Mouse (Mus musculus) kidney, adult 2 months (tissue): ENCODE data around the gene Abcg4. TPM values are rescaled to one million over a fixed set of nuclear protein-coding genes. Genes with fewer than 3 reads are reported as not detected.

Source experiments
- DNase-seq: peaks from one replicate; pipeline ENCODE4 v3.0.0; 2021
- H3K27ac ChIP-seq: fragments of 200-500 bp; 2 replicates; pipeline ENCODE4 v1.5.1; 2012; ENCODE audit warnings: low read depth, low read length, control low read depth, inconsistent platforms; ENCODE audit not compliant: insufficient read depth
- H3K27me3 ChIP-seq: fragments of 200-500 bp; replicated peaks from 2 replicates; pipeline ENCODE4 v1.6.1; 2012; ENCODE audit warnings: mild to moderate bottlenecking, moderate library complexity, low read length, inconsistent platforms; ENCODE audit not compliant: control insufficient read depth, insufficient read depth
- H3K36me3 ChIP-seq: fragments of 200-500 bp; 2 replicates; pipeline ENCODE4 v1.6.1; 2012; ENCODE audit warnings: mild to moderate bottlenecking, moderate library complexity, low read length, inconsistent platforms; ENCODE audit not compliant: control insufficient read depth, insufficient read depth
- H3K4me1 ChIP-seq: fragments of 200-500 bp; 2 replicates; pipeline ENCODE4 v1.6.1; 2011; ENCODE audit warnings: low read length; ENCODE audit not compliant: control insufficient read depth, insufficient read depth
- H3K4me3 ChIP-seq: fragments of 200-500 bp; 2 replicates; pipeline ENCODE4 v1.5.1; 2011; ENCODE audit warnings: mild to moderate bottlenecking, low read depth, low read length, control low read depth; ENCODE audit not compliant: insufficient read depth
- CTCF ChIP-seq: fragments of 200-500 bp; conservative IDR thresholded peaks from 2 replicates; pipeline ENCODE4 v1.5.1; 2011; ENCODE audit warnings: low read depth, mild to moderate bottlenecking, control low read depth, low read length, moderate library complexity, mixed read lengths; ENCODE audit not compliant: insufficient read depth, insufficient read length
- POLR2A ChIP-seq: fragments of 200-500 bp; IDR thresholded peaks from one replicate; pipeline ENCODE4 v1.6.1; 2011; ENCODE audit warnings: low read depth, low read length, control low read depth
- WGBS: fragments of 180-500 bp; shearing (Covaris S2); methylation state at CpG from one replicate; pipeline ENCODE4 v1.1.7; 2018; 5-methylcytosine and 5-hydroxymethylcytosine counted together
- polyA plus RNA-seq: library from polyadenylated mRNA; depleted of rRNA; stranded (reverse); fragments of >200 nt; gene quantifications from 2 replicates; pipeline ENCODE4 v1.2.3, GENCODE M21; 2012; rRNA removed

The Abcg4 gene
- polyA plus RNA-seq, 1 experiment, result 0.45 TPM

DNA sequence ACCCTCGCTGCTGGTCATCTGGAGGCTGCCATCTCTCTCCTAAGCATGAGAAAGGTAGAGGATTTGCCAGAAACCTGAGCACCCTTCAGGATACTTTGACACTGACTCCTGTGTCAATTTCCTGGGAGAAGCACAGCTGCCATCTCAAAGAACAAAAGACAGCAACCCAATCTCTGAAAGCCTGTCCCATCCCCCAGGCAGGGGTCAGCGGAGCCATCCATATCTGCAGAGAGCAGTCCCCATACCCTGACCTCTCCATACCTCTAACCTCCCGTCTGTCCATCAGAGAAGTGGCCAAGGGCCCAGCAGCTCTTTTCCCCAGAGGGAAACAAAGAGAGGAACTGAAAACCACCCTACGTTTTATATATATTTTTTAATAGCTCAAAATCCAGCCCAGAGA, 51.8 kb downstream of the Abcg4 start:
- Histone ChIP-seq H3K4me3 (no peak overlapping the region), H3K27me3 (no peaks in the 10 kb centered on the region), H3K27ac (no peak overlapping the region; the same call in 1 of the 2 replicates), H3K36me3 (no peaks in the 10 kb centered on the region), H3K4me1 (peaks cover 13% of the 10 kb centered on the region; the same call in 1 of the 2 replicates)
- DNase-seq, result no peak
- WGBS, result 53% methylated on average over 4 of the region's 4 CpGs
- TF ChIP-seq POLR2A (no peak), CTCF (no peak)

GRCm38 (mm10) chr9:44234479-44235427, 53.7 kb downstream of the Abcg4 start:
- H3K27me3 ChIP-seq, result no peaks in the 10 kb centered on the region
- TF ChIP-seq CTCF (no peak), POLR2A (no peak)
- peak overlapping the region; percentile 92 for H3K27ac ChIP-seq
- peak; percentile 71 for DNase-seq
- 22% methylated on average over 19 of the region's 19 CpGs for WGBS
- H3K36me3 ChIP-seq, result no peaks in the 10 kb centered on the region
- H3K4me1 ChIP-seq, result peaks cover 13% of the 10 kb centered on the region; the same call in 1 of the 2 replicates
- H3K4me3 ChIP-seq, result peak overlapping the region; percentile 52

DNA sequence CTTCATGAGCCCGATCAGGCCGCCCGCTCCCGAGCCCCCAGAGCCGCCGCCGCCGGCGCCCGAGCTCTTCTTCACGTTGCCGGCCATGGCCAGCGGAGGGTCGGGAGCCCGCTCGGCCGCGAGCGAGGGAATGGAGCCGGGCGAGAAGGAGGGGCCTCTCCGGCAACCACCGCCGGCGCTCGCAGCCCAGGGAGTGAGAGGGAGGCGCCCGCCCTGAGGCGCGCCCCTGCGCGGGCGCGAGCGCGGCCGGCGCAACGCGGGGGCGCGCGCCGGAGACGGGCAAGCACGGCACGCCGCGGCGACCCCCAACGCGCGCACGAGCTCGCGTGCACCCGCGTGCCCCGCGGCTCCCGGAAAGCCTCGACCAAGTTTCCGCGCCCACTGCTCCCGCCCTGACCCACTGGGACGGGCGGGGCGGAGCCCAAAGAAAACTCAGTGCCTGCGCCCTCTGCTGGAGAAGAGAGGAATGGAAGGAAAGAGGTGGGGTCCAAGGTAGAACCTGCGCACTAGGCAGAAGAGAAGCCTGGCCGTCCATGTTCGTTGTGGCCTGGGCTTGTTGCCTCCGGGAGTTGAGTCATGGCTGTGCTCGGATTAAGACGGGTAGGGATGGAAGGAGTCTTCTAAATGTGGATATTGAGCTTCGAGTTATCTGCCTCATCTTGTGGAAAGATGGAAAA, 54.5 kb downstream of the Abcg4 start, which contains the start of gene Cbl:
Gene Cbl (minus strand): TSS at position 248 of the 677 bp plus-strand sequence.
- Histone ChIP-seq H3K27me3 (no peaks in the 10 kb centered on the region), H3K4me1 (peaks cover 13% of the 10 kb centered on the region; the same call in 1 of the 2 replicates), H3K27ac (peak within 1 kb of the TSS; percentile 92), H3K36me3 (no peaks in the 10 kb centered on the region), H3K4me3 (peak within 1 kb of the TSS; percentile 99)
- peak; percentile 99 for DNase-seq
- WGBS, result under 1% methylated on average over 76 of the region's 76 CpGs
- peak; percentile 42 for TF ChIP-seq POLR2A
- peak; percentile 93 for TF ChIP-seq CTCF

- no peak for TF ChIP-seq CTCF
- no peak for TF ChIP-seq POLR2A
- Histone ChIP-seq H3K4me3 (peak overlapping the region; percentile 99), H3K27me3 (no peaks in the 10 kb centered on the region), H3K27ac (peak overlapping the region; percentile 64), H3K4me1 (peaks cover 14% of the 10 kb centered on the region; the same call in 1 of the 2 replicates), H3K36me3 (no peaks in the 10 kb centered on the region)
- peak; percentile 26 for DNase-seq
- WGBS, result under 1% methylated on average over 40 of the region's 40 CpGs
Measured at GRCm38 (mm10) chr9:44233021-44233801, 55.2 kb downstream of the Abcg4 start.

- H3K27ac ChIP-seq, result no peak overlapping the region
- no peak for TF ChIP-seq CTCF
- TF ChIP-seq POLR2A, result no peak
- H3K4me1 ChIP-seq, result peaks cover 19% of the 10 kb centered on the region; the same call in 1 of the 2 replicates
- no peaks in the 10 kb centered on the region for H3K27me3 ChIP-seq
- no peak overlapping the region for H3K4me3 ChIP-seq
- H3K36me3 ChIP-seq, result no peaks in the 10 kb centered on the region
- no peak for DNase-seq
Measured at GRCm38 (mm10) chr9:44231609-44232008, 56.8 kb downstream of the Abcg4 start.

DNA sequence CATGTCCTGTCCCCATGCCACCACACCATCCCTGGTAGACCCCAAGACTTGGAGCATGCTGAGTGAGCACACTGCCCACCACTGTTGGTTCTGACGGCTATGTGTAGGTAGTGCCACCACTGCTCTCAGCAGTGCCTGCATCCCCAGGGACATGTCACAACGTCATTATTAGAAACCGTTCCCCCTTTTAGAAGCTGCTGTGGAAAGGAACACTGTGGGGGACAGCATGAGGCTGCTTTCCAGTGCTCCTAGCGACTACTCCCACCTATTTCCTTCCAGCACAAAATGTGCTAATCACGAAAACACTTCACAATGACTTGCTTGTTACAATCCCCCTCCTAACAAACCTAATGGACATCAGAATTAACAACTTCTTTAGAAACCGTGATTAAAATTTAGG, 62.4 kb downstream of the Abcg4 start:
- Histone ChIP-seq H3K27ac (no peak overlapping the region), H3K4me1 (peaks cover 12% of the 10 kb centered on the region), H3K4me3 (no peak overlapping the region), H3K36me3 (no peaks in the 10 kb centered on the region), H3K27me3 (no peaks in the 10 kb centered on the region)
- WGBS, result 17% methylated on average over 6 of the region's 6 CpGs
- DNase-seq, result no peak
- TF ChIP-seq POLR2A (no peak), CTCF (no peak)

Other genes starting within 250 kb of the Abcg4 start
- 9.2 and 20.6 TPM in 2 replicates for gene Thy1, start 245.2 kb downstream of the Abcg4 start, polyA plus RNA-seq
- gene Usp2, start 221.6 kb downstream of the Abcg4 start, polyA plus RNA-seq, result 55.5 and 66.8 TPM in 2 replicates
- 4.4 and 5.4 TPM in 2 replicates for gene Mfrp, start 186.9 kb downstream of the Abcg4 start, polyA plus RNA-seq
- gene C1qtnf5, start 181.4 kb downstream of the Abcg4 start, polyA plus RNA-seq, result 16.8 and 19.6 TPM in 2 replicates
- gene Gm49380, start 175.1 kb downstream of the Abcg4 start, polyA plus RNA-seq, result not detected in 2 replicates
- gene Rnf26, start 175.1 kb downstream of the Abcg4 start, polyA plus RNA-seq, result 28.8 and 30.9 TPM in 2 replicates
- gene Mcam, start 154.1 kb downstream of the Abcg4 start, polyA plus RNA-seq, result 27.9 and 32.8 TPM in 2 replicates
- gene Cbl, start 54.6 kb downstream of the Abcg4 start, polyA plus RNA-seq, result 6.6 and 8.1 TPM in 2 replicates
- not detected in 2 replicates for gene Ccdc153, start 47.9 kb downstream of the Abcg4 start, polyA plus RNA-seq
- gene Pdzd3, start 37.1 kb downstream of the Abcg4 start, polyA plus RNA-seq, result 58.0 and 62.5 TPM in 2 replicates
- 15.2 and 17.4 TPM in 2 replicates for gene Nlrx1, start 20.0 kb downstream of the Abcg4 start, polyA plus RNA-seq
- gene Hinfp, start 17.1 kb upstream of the Abcg4 start, polyA plus RNA-seq, result 14.4 and 17.8 TPM in 2 replicates
- gene C2cd2l, start 31.7 kb upstream of the Abcg4 start, polyA plus RNA-seq, result 164 and 194 TPM in 2 replicates
- 41.9 and 45.8 TPM in 2 replicates for gene Dpagt1, start 37.4 kb upstream of the Abcg4 start, polyA plus RNA-seq
- 23.6 and 31.5 TPM in 2 replicates for gene H2afx, start 46.1 kb upstream of the Abcg4 start, polyA plus RNA-seq
- 47.4 and 49.3 TPM in 2 replicates for gene Hmbs, start 55.6 kb upstream of the Abcg4 start, polyA plus RNA-seq
- gene Vps11, start 73.1 kb upstream of the Abcg4 start, polyA plus RNA-seq, result 31.2 and 34.1 TPM in 2 replicates
- gene Hyou1, start 90.9 kb upstream of the Abcg4 start, polyA plus RNA-seq, result 42.3 and 45.0 TPM in 2 replicates
- 295 and 303 TPM in 2 replicates for gene Slc37a4, start 108.2 kb upstream of the Abcg4 start, polyA plus RNA-seq
- 192 and 299 TPM in 2 replicates for gene Rps25, start 118.5 kb upstream of the Abcg4 start, polyA plus RNA-seq
- 50.1 and 55.9 TPM in 2 replicates for gene Trappc4, start 119.0 kb upstream of the Abcg4 start, polyA plus RNA-seq
- 22.2 and 26.7 TPM in 2 replicates for gene Ccdc84, start 130.0 kb upstream of the Abcg4 start, polyA plus RNA-seq
- gene Foxr1, start 152.5 kb upstream of the Abcg4 start, polyA plus RNA-seq, result not detected in 2 replicates
- 9.0 and 11.6 TPM in 2 replicates for gene Upk2, start 166.4 kb upstream of the Abcg4 start, polyA plus RNA-seq
- gene Bcl9l, start 194.2 kb upstream of the Abcg4 start, polyA plus RNA-seq, result 23.1 and 25.1 TPM in 2 replicates